Mouse (Mus musculus): ENCODE results near the gene Dhx35. TPM values are rescaled to one million over a fixed set of nuclear protein-coding genes. Genes with fewer than 3 reads are reported as not detected.

The Dhx35 gene
- polyA plus RNA-seq (2014; fragmentation: Illumina TruSeq; extraction: RNeasy Lipid Tissue Mini Kit (QIAGEN cat#74804); ENCODE audit: low read depth, low replicate concordance), result 5.2 TPM

DNA sequence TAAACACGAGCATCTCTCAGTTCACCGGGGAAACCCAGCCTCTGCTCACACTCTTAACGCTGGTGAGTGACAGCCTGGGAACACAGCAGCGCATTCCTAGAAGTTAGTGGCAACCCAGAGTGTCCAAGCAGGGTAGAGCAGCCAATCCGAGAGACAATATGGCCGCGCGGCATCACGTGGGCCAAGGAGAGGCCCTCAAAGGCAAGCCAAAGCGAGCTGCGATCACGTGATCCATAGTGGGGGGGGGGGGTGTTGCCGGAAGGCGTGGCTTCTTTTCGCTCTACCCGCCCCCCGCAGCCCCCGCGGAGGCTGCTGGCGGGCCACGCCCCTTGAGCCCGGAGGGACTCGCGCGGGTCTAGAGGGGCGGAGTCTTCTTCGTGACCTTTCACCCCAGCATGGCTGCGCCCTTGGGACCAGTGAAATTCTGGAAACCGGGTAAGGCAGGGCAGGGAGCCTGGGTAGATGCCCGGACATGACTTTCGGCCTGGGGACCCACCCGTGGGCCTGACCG is at the start of gene Dhx35:
TSS of gene Dhx35 (plus strand) at position 314 of the 511 bp plus-strand sequence.

DNA sequence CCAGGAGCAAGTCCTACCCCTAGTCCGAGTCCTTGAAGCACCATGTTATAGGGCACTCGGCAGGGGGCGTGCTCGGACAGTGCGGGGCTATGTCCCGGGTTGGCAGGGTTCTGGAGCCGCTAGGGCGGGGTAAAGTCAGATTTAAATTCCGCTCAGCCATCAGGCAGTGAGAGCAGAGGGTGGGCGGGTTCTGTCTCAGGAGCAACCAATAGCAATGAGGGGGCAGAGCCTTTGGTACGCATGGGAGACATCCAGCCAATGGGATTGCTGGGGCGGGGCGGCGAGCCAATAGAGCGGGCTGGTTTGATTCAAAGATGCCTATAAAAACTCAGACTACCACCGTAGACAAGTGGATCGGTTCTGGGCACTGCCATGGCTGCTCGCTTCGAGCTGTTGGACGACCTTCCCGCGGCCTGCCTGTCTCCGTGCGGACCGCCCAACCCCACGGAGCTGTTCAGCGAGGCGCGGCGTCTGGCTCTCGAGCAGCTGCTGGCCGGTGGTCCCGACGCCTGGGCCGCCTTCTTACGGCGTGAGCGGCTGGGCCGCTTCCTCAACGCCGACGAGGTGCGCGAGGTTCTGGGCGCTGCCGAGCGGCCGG is 26.8 kb upstream of the Dhx35 start, which contains the start of gene Fam83d:
TSS of gene Fam83d (plus strand) at position 352 of the 598 bp plus-strand sequence.

Other genes starting within 250 kb of the Dhx35 start
- not detected for gene Slc32a1, start 184.0 kb upstream of the Dhx35 start, polyA plus RNA-seq (2014; fragmentation: Illumina TruSeq; extraction: RNeasy Lipid Tissue Mini Kit (QIAGEN cat#74804); ENCODE audit: low read depth, low replicate concordance)
- gene Actr5, start 169.9 kb upstream of the Dhx35 start, polyA plus RNA-seq (2014; fragmentation: Illumina TruSeq; extraction: RNeasy Lipid Tissue Mini Kit (QIAGEN cat#74804); ENCODE audit: low read depth, low replicate concordance), result not detected
- gene Ppp1r16b, start 129.4 kb upstream of the Dhx35 start, polyA plus RNA-seq (2014; fragmentation: Illumina TruSeq; extraction: RNeasy Lipid Tissue Mini Kit (QIAGEN cat#74804); ENCODE audit: low read depth, low replicate concordance), result 3.3 TPM
- gene Fam83d, start 26.7 kb upstream of the Dhx35 start, polyA plus RNA-seq (2014; fragmentation: Illumina TruSeq; extraction: RNeasy Lipid Tissue Mini Kit (QIAGEN cat#74804); ENCODE audit: low read depth, low replicate concordance), result 0.82 TPM

Data from adrenal gland, adult 10 weeks (tissue).